Mouse (Mus musculus): ENCODE measurements around the gene Ppcs.

The Ppcs gene

GRCm38 (mm10) chr4:119422294-119422964, at the start of gene Ppcs, which contains the start of gene Zmynd12:
TSS of gene Ppcs (minus strand) at chr4:119422420.
TSS of gene Zmynd12 (plus strand) at chr4:119422814.
- peak; percentile 86 to 91 for DNase-seq

DNA sequence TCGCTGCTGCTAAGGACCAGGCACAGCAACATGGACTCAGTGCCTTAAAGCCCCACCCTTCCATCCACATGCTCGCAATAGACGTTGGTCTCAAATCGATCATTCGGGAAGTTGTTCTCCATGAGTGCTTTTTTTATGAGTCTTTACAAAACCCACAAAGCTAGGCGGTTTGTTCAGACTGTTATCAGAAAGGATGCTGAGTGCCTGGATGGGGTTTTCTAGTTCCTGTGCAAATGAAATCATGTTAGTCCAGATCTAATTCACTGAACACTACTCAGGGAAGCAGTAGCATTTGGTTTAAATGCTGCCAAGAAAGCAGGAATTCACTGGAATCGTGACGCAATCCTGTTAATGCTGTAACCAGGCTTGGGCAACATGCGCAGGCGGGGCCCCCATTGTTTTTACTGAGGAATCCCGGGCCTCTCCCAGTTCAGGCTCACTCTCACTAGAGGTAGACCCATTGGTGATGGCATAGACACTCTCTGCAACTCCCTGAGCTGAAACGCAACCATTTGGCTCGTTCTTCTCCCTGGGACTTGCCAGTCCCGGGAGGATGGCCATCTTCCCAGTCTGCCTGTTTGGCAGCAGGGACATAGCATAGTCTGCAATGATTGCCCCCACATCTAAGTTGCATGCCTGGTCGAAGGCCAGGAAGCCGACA, 45.6 kb upstream of the Ppcs start:
- no peak for DNase-seq

DNA sequence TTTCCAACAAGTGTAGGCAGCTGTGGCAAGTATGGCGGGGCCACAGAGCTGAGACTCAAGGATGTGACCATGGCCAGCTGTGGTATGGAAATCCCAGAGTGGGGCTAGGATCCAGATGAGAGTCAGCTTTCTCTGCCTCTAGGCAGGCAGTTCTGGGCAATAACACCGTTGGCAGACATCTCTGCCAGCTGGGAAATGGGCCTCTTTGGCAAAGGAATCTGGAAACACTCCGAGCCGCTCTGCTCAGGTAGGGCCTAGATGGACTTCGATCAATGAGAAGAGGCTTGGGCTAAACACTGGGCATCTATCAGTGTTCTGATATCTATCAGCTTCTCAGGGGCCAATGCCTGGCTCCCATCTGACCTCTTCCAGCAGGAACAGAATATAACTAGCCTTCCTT, 43.6 kb upstream of the Ppcs start:
- no peak for DNase-seq

DNA sequence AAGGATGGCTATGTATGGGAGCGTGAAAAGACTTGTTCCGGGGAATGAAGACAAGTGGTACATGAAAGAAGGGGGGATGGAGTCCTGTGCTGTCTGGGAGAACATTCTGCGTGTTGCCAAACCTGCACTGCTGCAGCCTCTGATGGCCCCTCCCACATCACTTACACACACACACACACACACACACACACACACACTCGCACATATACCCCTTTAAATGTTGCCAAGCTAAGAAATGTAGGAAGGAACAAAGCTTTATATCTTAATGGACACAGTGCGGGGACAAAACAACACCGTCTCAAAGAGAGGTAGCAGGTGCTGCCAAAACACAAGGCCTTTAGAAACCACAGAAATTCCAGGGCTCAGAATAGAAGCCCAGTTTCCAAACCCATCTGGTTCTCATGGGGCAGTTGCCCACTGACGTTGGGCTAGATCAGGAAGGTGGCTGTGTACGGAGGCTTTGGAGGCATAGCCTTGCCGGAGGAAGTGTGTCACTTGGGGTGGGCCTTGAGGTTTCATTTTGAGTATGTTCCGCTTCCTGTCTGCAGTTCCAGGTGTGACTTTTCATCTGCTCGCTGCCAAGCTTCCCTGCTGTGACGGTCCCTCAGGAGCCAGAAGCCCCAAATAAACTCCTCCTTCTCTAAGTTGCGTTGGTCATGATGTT, 41.7 kb upstream of the Ppcs start:
- peak; percentile 30 to 44 for DNase-seq

DNA sequence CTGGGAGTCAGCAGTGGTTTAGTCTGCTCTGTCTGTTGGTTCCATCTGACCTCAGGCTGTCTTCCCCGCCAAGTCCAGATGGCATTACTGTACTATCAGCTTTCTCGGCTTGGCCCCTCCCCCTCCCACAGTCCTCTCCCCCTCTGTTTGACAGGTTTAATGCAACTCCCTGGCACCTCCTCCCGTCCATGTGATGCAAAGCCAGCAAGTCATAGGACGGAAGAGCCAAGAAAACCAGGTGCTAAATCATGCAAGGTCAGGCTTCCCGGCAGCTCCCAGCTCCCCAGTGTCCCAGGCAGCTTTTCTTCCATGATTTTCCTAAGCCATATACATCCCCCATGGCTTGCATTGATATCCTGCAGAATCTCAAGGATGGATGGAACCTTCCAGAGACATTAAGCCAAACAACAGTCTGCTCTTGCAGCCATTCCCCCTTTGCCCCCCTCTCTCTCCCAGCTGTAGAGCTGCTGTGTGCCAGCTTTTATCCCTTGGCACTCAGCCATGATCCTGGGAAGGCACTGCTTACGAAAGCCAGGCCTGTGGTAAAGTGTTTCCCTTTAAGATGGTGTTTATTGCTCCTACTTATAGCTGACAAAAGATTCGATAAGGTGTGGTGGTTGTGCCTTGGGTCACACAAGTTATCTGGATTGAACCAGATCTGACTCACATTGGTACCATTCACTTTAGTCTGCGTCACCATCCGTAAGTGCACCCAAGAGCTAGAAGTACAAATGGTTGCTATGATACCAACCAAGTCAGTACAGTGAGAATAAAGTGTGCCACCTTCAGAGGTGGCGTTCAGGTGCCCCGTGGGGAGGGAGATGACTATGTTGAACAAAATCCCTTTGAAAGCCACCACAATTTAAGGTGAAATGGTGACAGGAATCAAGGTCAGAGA, 40.9 kb upstream of the Ppcs start:
- peak; percentile 23 to 29 for DNase-seq

DNA sequence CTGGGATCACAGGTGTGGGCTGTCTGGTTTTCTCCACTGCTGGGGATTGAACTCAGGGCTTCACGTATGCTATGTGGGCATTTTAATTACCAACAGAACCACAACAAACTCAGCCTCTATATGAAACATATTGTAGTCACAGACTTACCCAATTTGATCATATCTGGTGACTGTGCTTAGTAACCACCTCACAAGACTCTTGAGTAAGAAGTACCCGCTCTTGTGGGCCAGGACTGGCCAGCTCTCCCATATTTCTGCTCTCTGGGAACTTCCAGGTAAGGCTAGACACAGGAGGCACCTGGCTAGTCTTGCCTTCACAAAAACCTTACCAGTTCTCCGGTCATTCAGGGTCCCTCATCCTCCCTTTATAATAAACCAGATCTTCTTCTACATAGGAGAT, 40.2 kb upstream of the Ppcs start:
- DNase-seq, result no peak

DNA sequence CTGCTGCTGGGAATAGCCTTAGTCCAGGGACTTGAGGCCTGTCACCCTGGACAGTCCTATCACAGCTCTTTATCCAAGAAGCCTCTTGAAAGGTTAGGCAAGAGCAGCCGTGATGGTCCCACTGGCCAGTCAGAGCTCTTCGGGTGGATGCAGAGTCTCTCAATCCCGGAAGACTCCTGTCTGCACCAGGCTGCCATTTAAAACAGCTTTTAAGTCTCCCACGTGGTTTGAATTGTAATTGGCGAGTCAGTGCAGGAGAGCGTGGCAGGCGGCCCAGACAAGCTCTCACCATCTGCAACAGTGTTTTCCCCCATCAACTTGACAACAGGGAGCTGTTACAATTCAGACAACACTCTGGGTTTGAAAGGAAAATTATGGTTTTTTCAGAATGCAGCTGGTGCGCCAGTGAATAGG, 38.5 kb upstream of the Ppcs start:
- DNase-seq, result no peak

GRCm38 (mm10) chr4:119460296-119460695, 38.1 kb upstream of the Ppcs start:
- DNase-seq, result no peak

- no peak for DNase-seq
These were observed 31.3 kb upstream of the Ppcs start for GRCm38 (mm10) chr4:119453533-119453932.

DNA sequence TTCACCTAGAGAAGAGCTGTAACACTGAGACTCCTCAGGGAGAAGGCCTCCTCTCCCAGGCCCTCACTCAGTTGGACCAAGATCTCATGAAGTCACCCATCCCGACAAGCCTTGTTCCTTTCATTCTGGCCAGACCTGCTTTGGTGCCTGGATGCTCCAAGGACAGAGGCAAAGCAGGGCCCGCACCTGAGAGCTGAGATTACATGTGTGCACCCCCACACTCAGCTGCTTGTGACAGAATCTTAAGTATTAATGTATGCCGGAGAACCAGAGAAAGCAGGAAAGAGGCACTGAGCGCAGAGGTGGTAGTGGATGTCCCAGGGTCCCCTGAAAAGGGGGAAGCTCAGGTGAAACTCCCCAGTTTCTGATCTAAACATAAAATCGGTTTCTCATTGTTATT, 30.9 kb upstream of the Ppcs start:
- DNase-seq, result no peak

DNA sequence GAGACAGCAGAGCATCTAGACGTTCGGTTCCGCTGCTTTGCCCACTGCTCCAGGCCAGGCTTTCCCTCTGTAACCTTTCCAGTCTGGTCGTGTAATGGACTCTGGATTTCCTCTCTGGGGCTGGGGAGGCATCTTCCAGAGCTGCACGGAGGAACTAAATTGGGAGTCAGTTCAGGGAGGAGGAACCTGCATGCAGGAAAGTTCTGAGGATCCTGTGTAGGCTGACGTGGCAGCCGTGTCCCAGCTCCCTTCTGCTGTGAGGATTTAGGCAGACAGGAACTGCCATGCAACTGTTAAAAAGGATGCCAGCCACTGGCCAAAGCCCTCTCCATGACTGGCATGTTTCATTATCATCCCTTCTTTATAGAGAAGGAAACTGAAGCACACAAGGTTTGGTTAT, 28.2 kb upstream of the Ppcs start:
- DNase-seq, result no peak

- no peak for DNase-seq
These were observed 25.6 kb upstream of the Ppcs start for GRCm38 (mm10) chr4:119447786-119448185.

DNA sequence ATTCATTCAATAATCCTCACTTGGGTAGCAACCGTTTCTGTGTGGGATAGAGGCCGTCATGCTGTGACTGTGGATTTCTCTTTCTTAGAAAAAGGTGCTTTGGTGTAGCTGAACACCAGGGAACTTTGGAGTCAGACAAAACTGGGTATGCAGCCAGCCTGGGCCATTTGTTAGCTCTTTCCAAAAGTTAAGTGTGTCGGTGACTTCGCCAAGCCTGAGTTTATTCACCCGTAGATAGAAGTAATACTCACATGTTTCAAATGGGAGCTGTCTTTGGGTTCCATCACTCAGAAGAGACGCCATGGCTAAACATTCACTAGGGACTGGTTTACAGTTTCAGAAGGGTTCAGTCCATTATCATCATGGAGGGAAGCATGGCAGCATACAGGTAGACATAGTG, 25.0 kb upstream of the Ppcs start:
- no peak for DNase-seq

DNA sequence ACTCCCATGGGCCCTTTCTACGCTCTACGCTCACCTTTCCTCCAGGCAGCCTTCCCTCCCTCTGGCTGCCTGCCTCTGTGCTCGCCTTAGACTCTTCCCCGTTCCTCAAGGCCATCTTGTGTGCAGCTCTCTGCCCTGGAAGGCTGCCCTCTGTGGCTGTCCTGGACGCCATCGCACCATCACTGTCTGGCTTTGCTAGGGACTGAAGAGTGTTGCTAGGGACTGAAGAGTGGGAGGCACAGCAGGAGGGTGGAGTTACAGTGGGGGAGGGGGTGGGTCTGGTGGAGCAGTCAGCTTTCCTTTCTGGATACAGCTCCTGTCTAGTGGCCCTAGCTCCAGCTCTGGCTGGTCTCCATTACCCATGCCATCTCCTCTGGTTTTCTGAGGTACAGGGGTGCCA, 20.3 kb upstream of the Ppcs start:
- DNase-seq, result no peak

DNA sequence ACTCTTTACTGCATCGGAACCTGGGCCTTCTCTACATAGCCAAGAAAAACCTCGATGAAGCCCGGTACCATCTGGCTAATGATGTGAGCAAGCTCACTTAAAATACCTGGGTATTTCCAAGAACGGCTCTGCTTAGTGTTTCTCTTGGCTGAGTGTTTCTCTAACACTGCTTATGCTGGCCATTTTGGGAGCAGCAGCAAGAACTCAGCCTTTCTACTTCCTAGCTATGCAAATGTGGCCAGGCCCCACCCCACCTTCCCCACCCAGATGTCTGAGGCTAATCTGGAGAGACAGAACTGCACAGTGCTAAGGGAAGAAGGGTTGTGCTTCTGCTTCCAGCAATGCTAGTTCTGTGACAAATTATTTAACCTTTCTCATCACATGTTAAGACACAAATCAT, 19.6 kb upstream of the Ppcs start:
- DNase-seq, result no peak

- no peak for DNase-seq
These were observed 15.7 kb upstream of the Ppcs start for GRCm38 (mm10) chr4:119437936-119438335.

DNA sequence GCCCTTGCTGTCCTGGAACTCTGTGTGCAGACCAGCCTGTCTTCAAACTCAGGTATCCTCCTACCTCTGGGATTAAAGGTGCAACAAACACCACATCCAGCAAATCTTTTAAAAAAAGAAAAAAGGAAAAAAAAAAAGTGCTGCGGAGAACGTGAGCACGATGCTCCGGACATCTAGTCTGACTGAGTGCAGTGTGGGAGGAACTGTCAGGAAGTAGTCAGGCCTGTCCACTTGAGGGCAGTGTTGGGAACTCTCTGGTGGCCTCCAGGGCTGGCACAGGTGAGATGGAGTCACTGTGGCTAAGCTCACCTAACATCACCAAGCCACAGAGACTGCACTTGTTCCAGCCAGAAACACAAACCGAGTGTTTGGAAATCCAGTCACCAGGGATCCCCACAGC, 8.5 kb upstream of the Ppcs start:
- peak in 1 of 2 experiments; percentile 56 for DNase-seq

GRCm38 (mm10) chr4:119427680-119428079, 5.5 kb upstream of the Ppcs start:
- no peak for DNase-seq

GRCm38 (mm10) chr4:119425601-119426000, 3.4 kb upstream of the Ppcs start:
- DNase-seq, result no peak

- DNase-seq, result no peak
These were observed 2.9 kb upstream of the Ppcs start for GRCm38 (mm10) chr4:119425077-119425476.

DNA sequence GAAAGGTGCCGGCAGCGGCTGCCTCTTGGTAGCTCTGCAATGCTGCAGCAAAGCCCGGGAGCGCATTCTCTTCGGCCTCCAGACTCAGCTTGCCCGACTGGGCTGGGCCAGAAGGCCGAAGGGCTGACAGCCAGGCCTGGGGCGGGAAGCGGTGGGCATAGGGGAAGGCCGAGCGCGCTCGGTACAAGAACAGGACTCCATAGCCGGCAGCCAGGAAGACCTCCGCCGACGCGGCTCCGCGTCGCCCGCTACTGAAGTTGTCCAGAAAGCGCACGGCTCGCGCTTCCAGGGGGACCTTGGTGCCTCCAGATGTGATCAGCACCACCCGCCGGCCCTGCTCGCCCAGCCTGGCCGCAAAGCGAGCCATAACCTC, 313 bp downstream of the Ppcs start:
- no peak for DNase-seq

DNA sequence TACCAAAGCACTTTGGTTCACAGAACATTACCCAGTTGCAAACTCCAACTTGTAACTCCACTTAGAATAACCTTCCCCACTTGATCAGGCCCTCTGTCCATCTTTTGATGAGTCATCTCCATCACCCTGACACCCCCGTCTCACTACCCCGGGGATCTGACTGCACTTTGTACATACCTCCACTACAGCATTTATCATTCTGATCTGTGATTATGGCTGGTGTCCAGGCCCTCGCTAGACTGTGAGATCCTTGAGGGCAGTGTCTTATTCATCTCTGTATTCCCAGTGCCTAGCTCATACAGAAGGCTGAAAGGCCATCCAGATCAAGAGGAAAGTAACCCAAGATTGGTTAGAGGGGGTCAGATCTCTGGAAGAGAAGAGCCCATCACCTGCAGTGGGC, 1.0 kb downstream of the Ppcs start:
- DNase-seq, result no peak

GRCm38 (mm10) chr4:119417894-119418293, 4.3 kb downstream of the Ppcs start:
- no peak for DNase-seq
